Mouse (Mus musculus) MEL (cell line): ENCODE data around the gene Eif4e3. TPM values are rescaled to one million over a fixed set of nuclear protein-coding genes. Genes with fewer than 3 reads are reported as not detected.

ENCODE experiments used
- DNase-seq: peaks from one replicate; pipeline ENCODE4 v3.0.0; 2011; ENCODE audit warnings: low read depth, low spot score
- H3K27ac ChIP-seq: 2 replicates; pipeline ENCODE4 v1.5.1; 2012; ENCODE audit warnings: low read depth, mild to moderate bottlenecking, control low read depth, low read length, moderate library complexity; ENCODE audit not compliant: control insufficient read depth
- H3K27me3 ChIP-seq, 2 experiments: fragments of 150-350 bp in 1 of 2; sonication (generic) in 1 of 2; 2 replicates each; pipeline ENCODE4 v1.6.1; 2012; ENCODE audit warnings: low read length in 2 of 2, mild to moderate bottlenecking in 2 of 2, improper control_type of control experiment in 1 of 2, moderate library complexity in 1 of 2; ENCODE audit not compliant: insufficient read depth in 2 of 2, control insufficient read depth in 1 of 2
- H3K36me3 ChIP-seq, 2 experiments: 2 replicates each; pipeline ENCODE4 v1.6.1; 2012 to 2014; ENCODE audit warnings: low read length in 2 of 2, improper control_type of control experiment in 1 of 2, inconsistent platforms in 1 of 2, mild to moderate bottlenecking in 1 of 2; ENCODE audit not compliant: insufficient read depth in 2 of 2, control insufficient read depth in 1 of 2
- H3K4me1 ChIP-seq, 2 experiments: fragments of 150-350 bp in 1 of 2; sonication (generic) in 1 of 2; 2 replicates each; pipeline ENCODE4 v1.6.1; 2012; ENCODE audit warnings: low read length in 2 of 2, improper control_type of control experiment in 1 of 2, mild to moderate bottlenecking in 1 of 2; ENCODE audit not compliant: insufficient read depth in 2 of 2, control insufficient read depth in 1 of 2
- H3K4me3 ChIP-seq, 2 experiments: fragments of 150-350 bp in 1 of 2; sonication (generic) in 1 of 2; 2 replicates each; pipeline ENCODE4 v1.5.1; 2012; ENCODE audit warnings: low read depth in 2 of 2, low read length in 2 of 2, mild to moderate bottlenecking in 2 of 2, moderate library complexity in 2 of 2, control low read depth in 1 of 2, improper control_type of control experiment in 1 of 2; ENCODE audit not compliant: control insufficient read depth in 1 of 2, insufficient read depth in 1 of 2
- H3K79me2 ChIP-seq: 2 replicates; pipeline ENCODE4 v1.6.1; 2012; ENCODE audit warnings: mild to moderate bottlenecking, low read length, moderate library complexity; ENCODE audit not compliant: control insufficient read depth, poor library complexity, insufficient read depth
- H3K9ac ChIP-seq: 2 replicates; pipeline ENCODE4 v1.6.1; 2012; ENCODE audit warnings: low read depth, mild to moderate bottlenecking, control low read depth, low read length, moderate library complexity; ENCODE audit not compliant: control insufficient read depth, poor library complexity, severe bottlenecking
- H3K9me3 ChIP-seq: fragments of 150-350 bp; sonication (generic); replicated peaks from 2 replicates; pipeline ENCODE4 v1.6.1; 2012; ENCODE audit warnings: mild to moderate bottlenecking, low read length, improper control_type of control experiment, moderate library complexity; ENCODE audit not compliant: insufficient read depth
- BHLHE40 ChIP-seq: IDR thresholded peaks from 2 replicates; pipeline ENCODE4 v1.6.1; 2012; ENCODE audit warnings: low read depth, mild to moderate bottlenecking, inconsistent platforms, low read length, improper control_type of control experiment, borderline replicate concordance
- CTCF ChIP-seq, 3 experiments: IDR thresholded peaks in 2 of 3; conservative IDR thresholded peaks in 1 of 3; 2 replicates each; pipeline ENCODE4 v1.5.1; 2011 to 2012; ENCODE audit warnings: low read length in 3 of 3, low read depth in 2 of 3, mild to moderate bottlenecking in 2 of 3, improper control_type of control experiment in 1 of 3, inconsistent platforms in 1 of 3, mixed read lengths in 1 of 3, moderate library complexity in 1 of 3; ENCODE audit not compliant: control insufficient read depth in 1 of 3, insufficient read depth in 1 of 3, poor library complexity in 1 of 3, severe bottlenecking in 1 of 3
- E2F4 ChIP-seq: IDR thresholded peaks from 2 replicates; pipeline ENCODE4 v1.6.1; 2011; ENCODE audit warnings: low read depth, low read length, improper control_type of control experiment, borderline replicate concordance
- ELF1 ChIP-seq: IDR thresholded peaks from 2 replicates; pipeline ENCODE4 v1.6.1; 2014; ENCODE audit warnings: low read depth, mild to moderate bottlenecking, inconsistent platforms, low read length, improper control_type of control experiment, moderate library complexity
- EP300 ChIP-seq, 2 experiments: IDR thresholded peaks; 2 replicates each; pipeline ENCODE4 v1.6.1; 2011; ENCODE audit warnings: improper control_type of control experiment in 2 of 2, low read length in 2 of 2, low read depth in 1 of 2, mild to moderate bottlenecking in 1 of 2
- ETS1 ChIP-seq: IDR thresholded peaks from 2 replicates; pipeline ENCODE4 v1.6.1; 2012; ENCODE audit warnings: low read depth, mild to moderate bottlenecking, inconsistent platforms, low read length, improper control_type of control experiment, moderate library complexity
- GATA1 ChIP-seq: IDR thresholded peaks from 2 replicates; pipeline ENCODE4 v1.6.1; 2011; ENCODE audit warnings: low read depth, low read length, improper control_type of control experiment
- JUND ChIP-seq: IDR thresholded peaks from 2 replicates; pipeline ENCODE4 v1.6.1; 2011; ENCODE audit warnings: low read depth, mild to moderate bottlenecking, improper control_type of control experiment, low read length
- KAT2A ChIP-seq: conservative IDR thresholded peaks from 2 replicates; pipeline ENCODE4 v1.6.1; 2012; ENCODE audit warnings: low read depth, low read length, improper control_type of control experiment, inconsistent platforms
- MAFK ChIP-seq: IDR thresholded peaks from 2 replicates; pipeline ENCODE4 v1.6.1; 2011; ENCODE audit warnings: low read depth, mild to moderate bottlenecking, low read length, improper control_type of control experiment, borderline replicate concordance
- MAZ ChIP-seq: IDR thresholded peaks from 2 replicates; pipeline ENCODE4 v1.6.1; 2012; ENCODE audit warnings: low read depth, mild to moderate bottlenecking, inconsistent platforms, low read length, improper control_type of control experiment
- MEF2A ChIP-seq: IDR thresholded peaks from 2 replicates; pipeline ENCODE4 v1.6.1; 2014; ENCODE audit warnings: low read depth, mild to moderate bottlenecking, inconsistent platforms, low read length, improper control_type of control experiment; ENCODE audit not compliant: poor library complexity, insufficient replicate concordance, severe bottlenecking; ENCODE audit errors: extremely low read depth
- MXI1 ChIP-seq: IDR thresholded peaks from 2 replicates; pipeline ENCODE4 v1.6.1; 2011; ENCODE audit warnings: mild to moderate bottlenecking, low read depth, low read length, improper control_type of control experiment
- MYB ChIP-seq: IDR thresholded peaks from 2 replicates; pipeline ENCODE4 v1.6.1; 2011; ENCODE audit warnings: mild to moderate bottlenecking, low read depth, low read length, improper control_type of control experiment
- NELFE ChIP-seq: IDR thresholded peaks from 2 replicates; pipeline ENCODE4 v1.6.1; 2011; ENCODE audit warnings: low read depth, low read length, improper control_type of control experiment
- NRF1 ChIP-seq: IDR thresholded peaks from 2 replicates; pipeline ENCODE4 v1.6.1; 2014; ENCODE audit warnings: low read depth, mild to moderate bottlenecking, inconsistent platforms, low read length, improper control_type of control experiment, moderate library complexity; ENCODE audit not compliant: poor library complexity, insufficient read depth, severe bottlenecking
- POLR2A ChIP-seq, 2 experiments: IDR thresholded peaks; 2 replicates each; pipeline ENCODE4 v1.6.1; 2011 to 2012; ENCODE audit warnings: low read length in 2 of 2, mild to moderate bottlenecking in 2 of 2, control low read depth in 1 of 2, improper control_type of control experiment in 1 of 2, low read depth in 1 of 2, moderate library complexity in 1 of 2; ENCODE audit not compliant: control insufficient read depth in 1 of 2, insufficient read depth in 1 of 2, poor library complexity in 1 of 2
- POLR2AphosphoS2 ChIP-seq: IDR thresholded peaks from 2 replicates; pipeline ENCODE4 v1.6.1; 2011; ENCODE audit warnings: low read length, improper control_type of control experiment
- POLR2AphosphoS5 ChIP-seq: IDR thresholded peaks from 2 replicates; pipeline ENCODE4 v1.6.1; 2012; ENCODE audit warnings: low read depth, borderline replicate concordance, mild to moderate bottlenecking, inconsistent platforms, low read length, moderate library complexity, mixed read lengths
- TBP ChIP-seq: IDR thresholded peaks from 2 replicates; pipeline ENCODE4 v1.8.0; 2011; ENCODE audit warnings: low read depth, low read length, improper control_type of control experiment
- UBTF ChIP-seq: IDR thresholded peaks from 2 replicates; pipeline ENCODE4 v1.6.1; 2012; ENCODE audit warnings: low read depth, mild to moderate bottlenecking, inconsistent platforms, low read length, improper control_type of control experiment, moderate library complexity, borderline replicate concordance; ENCODE audit not compliant: insufficient read depth
- USF1 ChIP-seq: IDR thresholded peaks from 2 replicates; pipeline ENCODE4 v1.6.1; 2014; ENCODE audit warnings: low read depth, mild to moderate bottlenecking, inconsistent platforms, low read length, improper control_type of control experiment, moderate library complexity
- ZKSCAN1 ChIP-seq: IDR thresholded peaks from 2 replicates; pipeline ENCODE4 v1.6.1; 2012; ENCODE audit warnings: low read depth, mild to moderate bottlenecking, inconsistent platforms, low read length, improper control_type of control experiment, moderate library complexity
- ZMIZ1 ChIP-seq: IDR thresholded peaks from 2 replicates; pipeline ENCODE4 v1.6.1; 2012; ENCODE audit warnings: low read depth, mild to moderate bottlenecking, inconsistent platforms, low read length, improper control_type of control experiment, moderate library complexity
- ZNF384 ChIP-seq: IDR thresholded peaks from 2 replicates; pipeline ENCODE4 v1.6.1; 2012; ENCODE audit warnings: low read depth, mild to moderate bottlenecking, inconsistent platforms, low read length, improper control_type of control experiment
- polyA plus RNA-seq, 2 experiments: library from polyadenylated mRNA; stranded (reverse) in 1 of 2; unstranded in 1 of 2; fragments of >175 nt in 1 of 2; fragments of >200 nt in 1 of 2; gene quantifications; 2 replicates each; pipeline versions ENCODE4 v1.2.1 to v1.2.4; 2012; ENCODE audit warnings: low replicate concordance in 2 of 2, low read depth in 1 of 2; ENCODE audit not compliant: insufficient read length in 2 of 2, insufficient read depth in 1 of 2, missing spikeins in 1 of 2
- total RNA-seq: library from RNA; depleted of rRNA; stranded (reverse); fragments of 300-350 nt; gene quantifications from 2 replicates; pipeline ENCODE4 v1.2.3, GENCODE M21; 2012

Gene Eif4e3
- total and polyA plus RNA-seq, 3 experiments, result not detected

DNA sequence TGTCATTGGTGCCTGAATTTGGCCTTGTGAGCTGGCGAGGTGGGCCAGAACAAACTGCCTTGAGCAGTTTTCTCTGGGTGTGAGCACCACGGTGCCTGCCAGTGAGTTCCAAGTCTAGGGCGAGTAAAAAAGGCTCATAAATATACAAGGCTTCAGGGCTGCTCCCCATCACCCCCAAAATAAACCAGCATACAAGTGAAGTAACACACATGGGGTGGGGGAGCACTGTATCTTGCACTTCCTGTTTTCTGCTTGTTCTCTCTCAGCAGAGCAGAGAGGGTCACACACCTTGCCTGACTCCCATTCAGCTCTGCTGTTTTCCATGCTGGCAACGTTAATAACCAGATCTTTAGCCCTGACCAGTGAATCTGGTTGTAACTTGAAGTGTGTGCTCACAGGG lies 29.1 kb downstream of the Eif4e3 start:
- no peaks in the 10 kb centered on the region for H3K27me3 ChIP-seq
- no peaks in the 10 kb centered on the region for H3K79me2 ChIP-seq
- peak; percentile 4 for DNase-seq
- no peak overlapping the region for H3K4me3 ChIP-seq
- no peaks in the 10 kb centered on the region for H3K9me3 ChIP-seq
- H3K9ac ChIP-seq, result no peak overlapping the region
- H3K4me1 ChIP-seq, result no peaks in the 10 kb centered on the region
- H3K36me3 ChIP-seq, result no peaks in the 10 kb centered on the region
- TF ChIP-seq GATA1, result no peak
- no peak for TF ChIP-seq MAFK
- TF ChIP-seq ETS1, result no peak
- TF ChIP-seq MXI1, result no peak
- TF ChIP-seq TBP, result no peak
- no peak for TF ChIP-seq ZKSCAN1
- TF ChIP-seq JUND, result no peak
- no peak for TF ChIP-seq E2F4
- TF ChIP-seq UBTF, result no peak
- no peak for TF ChIP-seq USF1
- TF ChIP-seq NELFE, result no peak
- TF ChIP-seq BHLHE40, result no peak
- no peak for TF ChIP-seq POLR2A (IDR thresholded peaks at IDR 0.05; ENCODE audit: control insufficient read depth in 1 of 2, insufficient read depth in 1 of 2, low read depth in 1 of 2, low read length in 2 of 2, poor library complexity in 1 of 2)
- TF ChIP-seq ZNF384, result no peak
- no peak for TF ChIP-seq CTCF (IDR thresholded peaks at IDR 0.05 in 2 of 3, conservative IDR thresholded peaks at IDR 0.05 in 1 of 3; ENCODE audit: control insufficient read depth in 1 of 3, insufficient read depth in 1 of 3, low read depth in 2 of 3, low read length in 3 of 3, poor library complexity in 1 of 3, severe bottlenecking in 1 of 3)
- TF ChIP-seq KAT2A, result no peak
- TF ChIP-seq POLR2AphosphoS5, result no peak
- TF ChIP-seq MAZ, result no peak
- TF ChIP-seq EP300 (IDR thresholded peaks at IDR 0.05; ENCODE audit: low read depth in 1 of 2, low read length in 2 of 2), result no peak
- TF ChIP-seq ZMIZ1, result no peak
- no peak overlapping the region for H3K27ac ChIP-seq

DNA sequence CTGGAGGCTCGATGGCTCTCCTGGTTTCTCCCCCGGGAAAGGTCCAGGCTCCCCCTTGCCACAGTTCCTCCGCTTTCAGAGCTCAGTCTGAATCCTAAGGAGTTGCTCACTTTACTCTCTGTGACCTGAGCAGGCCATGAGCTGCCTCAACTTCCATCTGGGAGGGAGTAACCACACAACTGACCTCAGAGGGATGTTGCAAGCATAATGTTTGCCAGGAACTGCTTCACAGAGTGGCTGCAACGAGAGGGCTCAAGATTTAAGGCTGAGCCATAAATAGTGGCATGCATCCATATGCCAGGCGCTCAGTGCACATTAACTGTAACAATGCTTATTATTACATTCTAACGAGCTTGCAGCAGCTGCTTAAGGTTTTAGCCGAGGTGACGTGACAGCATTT lies 29.8 kb downstream of the Eif4e3 start:
- no peak overlapping the region for H3K27ac ChIP-seq
- no peaks in the 10 kb centered on the region for H3K27me3 ChIP-seq
- DNase-seq, result no peak
- H3K9me3 ChIP-seq, result no peaks in the 10 kb centered on the region
- no peaks in the 10 kb centered on the region for H3K36me3 ChIP-seq
- no peaks in the 10 kb centered on the region for H3K79me2 ChIP-seq
- no peak overlapping the region for H3K9ac ChIP-seq
- TF ChIP-seq GATA1 (no peak), UBTF (no peak), ELF1 (no peak), MEF2A (no peak), POLR2AphosphoS2 (no peak), KAT2A (no peak), MYB (no peak), NRF1 (no peak), TBP (no peak)
- TF ChIP-seq, all 39 proteins: peak for 0
- Histone ChIP-seq H3K4me1 (no peaks in the 10 kb centered on the region), H3K4me3 (no peak overlapping the region)
